Mouse (Mus musculus): ENCODE results near the gene Dnmt3a. TPM values are rescaled to one million over a fixed set of nuclear protein-coding genes. Genes with fewer than 3 reads are reported as not detected.

Gene Dnmt3a
- polyA plus RNA-seq, 1 experiment = 7.0 TPM

GRCm38 (mm10) chr12:3779639-3780038, 26.2 kb upstream of the Dnmt3a start:
- H3K27ac ChIP-seq (ENCODE audit: control insufficient read depth, insufficient read depth, low read depth, low read length) = no peak overlapping the region
- no peak for TF ChIP-seq POLR2A (IDR thresholded peaks at IDR 0.05; ENCODE audit: control insufficient read depth, low read depth, low read length)
- TF ChIP-seq CTCF (IDR thresholded peaks at IDR 0.05; ENCODE audit: control insufficient read depth, insufficient read depth, insufficient replicate concordance, low read depth, low read length) = no peak
- no peak overlapping the region for H3K4me3 ChIP-seq (ENCODE audit: control insufficient read depth, low read depth, low read length)
- H3K27me3 ChIP-seq (ENCODE audit: control insufficient read depth, insufficient read depth, low read length) = no peaks in the 10 kb centered on the region
- H3K4me1 ChIP-seq (ENCODE audit: control insufficient read depth, insufficient read depth, low read length) = peaks cover 10% of the 10 kb centered on the region
- H3K36me3 ChIP-seq (ENCODE audit: control insufficient read depth, insufficient read depth, low read length) = no peaks in the 10 kb centered on the region

- no peaks in the 10 kb centered on the region for H3K36me3 ChIP-seq (ENCODE audit: control insufficient read depth, insufficient read depth, low read length)
- H3K4me3 ChIP-seq (ENCODE audit: control insufficient read depth, low read depth, low read length) = no peak overlapping the region
- H3K27me3 ChIP-seq (ENCODE audit: control insufficient read depth, insufficient read depth, low read length) = no peaks in the 10 kb centered on the region
- peak overlapping the region; percentile 51 for H3K27ac ChIP-seq (ENCODE audit: control insufficient read depth, insufficient read depth, low read depth, low read length)
- peaks cover 10% of the 10 kb centered on the region for H3K4me1 ChIP-seq (ENCODE audit: control insufficient read depth, insufficient read depth, low read length)
- TF ChIP-seq POLR2A (IDR thresholded peaks at IDR 0.05; ENCODE audit: control insufficient read depth, low read depth, low read length) (no peak), CTCF (IDR thresholded peaks at IDR 0.05; ENCODE audit: control insufficient read depth, insufficient read depth, insufficient replicate concordance, low read depth, low read length) (no peak)
Measured at GRCm38 (mm10) chr12:3780405-3780891, 25.4 kb upstream of the Dnmt3a start.

GRCm38 (mm10) chr12:3780931-3781471, 24.8 kb upstream of the Dnmt3a start:
- Histone ChIP-seq H3K4me1 (ENCODE audit: control insufficient read depth, insufficient read depth, low read length) (peaks cover 10% of the 10 kb centered on the region), H3K36me3 (ENCODE audit: control insufficient read depth, insufficient read depth, low read length) (no peaks in the 10 kb centered on the region), H3K27me3 (ENCODE audit: control insufficient read depth, insufficient read depth, low read length) (no peaks in the 10 kb centered on the region), H3K4me3 (ENCODE audit: control insufficient read depth, low read depth, low read length) (no peak overlapping the region), H3K27ac (ENCODE audit: control insufficient read depth, insufficient read depth, low read depth, low read length) (peak overlapping the region; percentile 76)
- no peak for TF ChIP-seq CTCF (IDR thresholded peaks at IDR 0.05; ENCODE audit: control insufficient read depth, insufficient read depth, insufficient replicate concordance, low read depth, low read length)
- no peak for TF ChIP-seq POLR2A (IDR thresholded peaks at IDR 0.05; ENCODE audit: control insufficient read depth, low read depth, low read length)

- TF ChIP-seq POLR2A (IDR thresholded peaks at IDR 0.05; ENCODE audit: control insufficient read depth, low read depth, low read length) (no peak), CTCF (IDR thresholded peaks at IDR 0.05; ENCODE audit: control insufficient read depth, insufficient read depth, insufficient replicate concordance, low read depth, low read length) (peak; percentile 90)
- Histone ChIP-seq H3K4me3 (ENCODE audit: control insufficient read depth, low read depth, low read length) (no peak overlapping the region), H3K4me1 (ENCODE audit: control insufficient read depth, insufficient read depth, low read length) (peaks cover 10% of the 10 kb centered on the region), H3K27me3 (ENCODE audit: control insufficient read depth, insufficient read depth, low read length) (no peaks in the 10 kb centered on the region), H3K27ac (ENCODE audit: control insufficient read depth, insufficient read depth, low read depth, low read length) (peak overlapping the region; percentile 76), H3K36me3 (ENCODE audit: control insufficient read depth, insufficient read depth, low read length) (no peaks in the 10 kb centered on the region)
Measured at GRCm38 (mm10) chr12:3781482-3781881, 24.3 kb upstream of the Dnmt3a start.

- Histone ChIP-seq H3K4me3 (ENCODE audit: control insufficient read depth, low read depth, low read length) (no peak overlapping the region), H3K27me3 (ENCODE audit: control insufficient read depth, insufficient read depth, low read length) (no peaks in the 10 kb centered on the region), H3K27ac (ENCODE audit: control insufficient read depth, insufficient read depth, low read depth, low read length) (no peak overlapping the region), H3K36me3 (ENCODE audit: control insufficient read depth, insufficient read depth, low read length) (no peaks in the 10 kb centered on the region), H3K4me1 (ENCODE audit: control insufficient read depth, insufficient read depth, low read length) (peaks cover 10% of the 10 kb centered on the region)
- no peak for TF ChIP-seq CTCF (IDR thresholded peaks at IDR 0.05; ENCODE audit: control insufficient read depth, insufficient read depth, insufficient replicate concordance, low read depth, low read length)
Measured at GRCm38 (mm10) chr12:3783196-3783825, 22.5 kb upstream of the Dnmt3a start.

GRCm38 (mm10) chr12:3784258-3784657, 21.5 kb upstream of the Dnmt3a start:
- peaks cover 10% of the 10 kb centered on the region for H3K4me1 ChIP-seq (ENCODE audit: control insufficient read depth, insufficient read depth, low read length)
- TF ChIP-seq CTCF (IDR thresholded peaks at IDR 0.05; ENCODE audit: control insufficient read depth, insufficient read depth, insufficient replicate concordance, low read depth, low read length) (no peak), POLR2A (IDR thresholded peaks at IDR 0.05; ENCODE audit: control insufficient read depth, low read depth, low read length) (no peak)
- H3K4me3 ChIP-seq (ENCODE audit: control insufficient read depth, low read depth, low read length) = no peak overlapping the region
- H3K36me3 ChIP-seq (ENCODE audit: control insufficient read depth, insufficient read depth, low read length) = no peaks in the 10 kb centered on the region
- no peak overlapping the region for H3K27ac ChIP-seq (ENCODE audit: control insufficient read depth, insufficient read depth, low read depth, low read length)
- no peaks in the 10 kb centered on the region for H3K27me3 ChIP-seq (ENCODE audit: control insufficient read depth, insufficient read depth, low read length)

GRCm38 (mm10) chr12:3784729-3785128, 21.1 kb upstream of the Dnmt3a start:
- Histone ChIP-seq H3K4me3 (ENCODE audit: control insufficient read depth, low read depth, low read length) (no peak overlapping the region), H3K27me3 (ENCODE audit: control insufficient read depth, insufficient read depth, low read length) (no peaks in the 10 kb centered on the region), H3K4me1 (ENCODE audit: control insufficient read depth, insufficient read depth, low read length) (peaks cover 10% of the 10 kb centered on the region), H3K27ac (ENCODE audit: control insufficient read depth, insufficient read depth, low read depth, low read length) (no peak overlapping the region), H3K36me3 (ENCODE audit: control insufficient read depth, insufficient read depth, low read length) (no peaks in the 10 kb centered on the region)
- TF ChIP-seq POLR2A (IDR thresholded peaks at IDR 0.05; ENCODE audit: control insufficient read depth, low read depth, low read length) (no peak), CTCF (IDR thresholded peaks at IDR 0.05; ENCODE audit: control insufficient read depth, insufficient read depth, insufficient replicate concordance, low read depth, low read length) (no peak)

Data from testis, adult 2 months (tissue).